Mouse (Mus musculus): ENCODE results near the gene Etnk2.

DNA sequence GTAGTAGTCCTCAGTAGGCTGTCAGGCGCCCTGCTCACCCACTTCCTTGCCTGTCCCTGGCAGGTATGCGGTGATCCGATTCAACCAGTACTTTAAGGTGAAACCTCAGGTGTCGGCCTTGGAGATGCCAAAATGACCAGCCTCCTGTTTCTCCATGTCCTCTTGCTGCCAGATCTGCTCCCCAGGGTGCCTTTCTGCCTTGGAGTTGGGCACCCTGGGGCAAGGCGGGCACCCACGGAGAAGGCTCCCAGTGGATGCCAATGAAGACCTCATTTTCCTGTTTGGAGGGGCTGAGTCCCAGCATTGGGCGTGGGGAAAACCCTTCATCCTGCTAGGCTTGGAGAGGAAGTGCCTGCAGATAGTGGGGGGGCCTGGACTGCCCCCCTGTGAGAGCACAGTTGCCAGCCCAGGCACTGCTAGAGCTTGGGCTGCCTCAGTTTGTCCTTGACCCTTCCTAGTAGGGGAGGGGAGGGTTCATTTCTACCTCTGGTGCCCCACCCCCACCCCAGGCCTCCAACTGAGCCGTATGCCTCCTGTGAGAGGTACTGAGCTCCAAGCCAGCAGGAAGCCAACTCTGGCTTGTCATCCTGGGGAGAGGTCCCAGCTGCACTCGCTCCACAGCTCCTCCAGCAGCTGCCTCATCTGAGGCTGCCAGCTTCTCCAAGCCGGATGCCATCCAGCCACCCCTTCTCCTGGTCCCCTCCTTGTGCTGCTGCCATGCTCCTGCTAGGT, 16.0 kb downstream of the Etnk2 start:
- TF ChIP-seq CTCF (IDR thresholded peaks at IDR 0.05; ENCODE audit: borderline replicate concordance, insufficient read depth, low read depth, low read length) (no peak), POLR2A (IDR thresholded peaks at IDR 0.05; ENCODE audit: borderline replicate concordance, insufficient read depth, low read length) (no peak)

Data from cerebellum, adult 2 months (tissue).